Mouse (Mus musculus): ENCODE data around the gene Insl6. TPM values are rescaled to one million over a fixed set of nuclear protein-coding genes. Genes with fewer than 3 reads are reported as not detected.

Gene Insl6
- 6.2 and 7.5 TPM in 2 replicates for total RNA-seq (2017)

GRCm38 (mm10) chr19:29325053-29325851 is at the start of gene Insl6:
Gene Insl6 (minus strand): TSS chr19:29325356.
- ATAC-seq (ENCODE audit: extremely low read depth, insufficient number of reproducible peaks, low FRiP score, poor library complexity, severe bottlenecking): peak; percentile 66

GRCm38 (mm10) chr19:29374947-29375346 is 49.8 kb upstream of the Insl6 start:
- no peak for ATAC-seq (ENCODE audit: extremely low read depth, insufficient number of reproducible peaks, low FRiP score, poor library complexity, severe bottlenecking)

GRCm38 (mm10) chr19:29373438-29373837 is 48.3 kb upstream of the Insl6 start:
- ATAC-seq (ENCODE audit: extremely low read depth, insufficient number of reproducible peaks, low FRiP score, poor library complexity, severe bottlenecking): no peak

GRCm38 (mm10) chr19:29372621-29373020 is 47.5 kb upstream of the Insl6 start:
- no peak for ATAC-seq (ENCODE audit: extremely low read depth, insufficient number of reproducible peaks, low FRiP score, poor library complexity, severe bottlenecking)

- ATAC-seq (ENCODE audit: extremely low read depth, insufficient number of reproducible peaks, low FRiP score, poor library complexity, severe bottlenecking): no peak
These were observed 47.0 kb upstream of the Insl6 start for GRCm38 (mm10) chr19:29372138-29372537.

- no peak for ATAC-seq (ENCODE audit: extremely low read depth, insufficient number of reproducible peaks, low FRiP score, poor library complexity, severe bottlenecking)
These were observed 46.3 kb upstream of the Insl6 start for GRCm38 (mm10) chr19:29371284-29372081.

GRCm38 (mm10) chr19:29370545-29371283 is 45.6 kb upstream of the Insl6 start:
- ATAC-seq (ENCODE audit: extremely low read depth, insufficient number of reproducible peaks, low FRiP score, poor library complexity, severe bottlenecking): no peak

GRCm38 (mm10) chr19:29370112-29370511 is 45.0 kb upstream of the Insl6 start:
- no peak for ATAC-seq (ENCODE audit: extremely low read depth, insufficient number of reproducible peaks, low FRiP score, poor library complexity, severe bottlenecking)

GRCm38 (mm10) chr19:29368671-29369309 is 43.6 kb upstream of the Insl6 start:
- no peak for ATAC-seq (ENCODE audit: extremely low read depth, insufficient number of reproducible peaks, low FRiP score, poor library complexity, severe bottlenecking)

GRCm38 (mm10) chr19:29368041-29368440 is 42.9 kb upstream of the Insl6 start:
- no peak for ATAC-seq (ENCODE audit: extremely low read depth, insufficient number of reproducible peaks, low FRiP score, poor library complexity, severe bottlenecking)

- ATAC-seq (ENCODE audit: extremely low read depth, insufficient number of reproducible peaks, low FRiP score, poor library complexity, severe bottlenecking): peak; percentile 83
These were observed 41.9 kb upstream of the Insl6 start, which contains the start of the genes Plgrkt and Cd274 for GRCm38 (mm10) chr19:29366969-29367622. Gene Plgrkt (minus strand): TSS chr19:29367390. Gene Cd274 (plus strand): TSS chr19:29367455.

- ATAC-seq (ENCODE audit: extremely low read depth, insufficient number of reproducible peaks, low FRiP score, poor library complexity, severe bottlenecking): no peak
These were observed 41.2 kb upstream of the Insl6 start for GRCm38 (mm10) chr19:29366226-29366968.

- no peak for ATAC-seq (ENCODE audit: extremely low read depth, insufficient number of reproducible peaks, low FRiP score, poor library complexity, severe bottlenecking)
These were observed 39.9 kb upstream of the Insl6 start for GRCm38 (mm10) chr19:29365105-29365504.

GRCm38 (mm10) chr19:29364076-29364475 is 38.9 kb upstream of the Insl6 start:
- ATAC-seq (ENCODE audit: extremely low read depth, insufficient number of reproducible peaks, low FRiP score, poor library complexity, severe bottlenecking): peak; percentile 55

GRCm38 (mm10) chr19:29363557-29363956 is 38.4 kb upstream of the Insl6 start:
- no peak for ATAC-seq (ENCODE audit: extremely low read depth, insufficient number of reproducible peaks, low FRiP score, poor library complexity, severe bottlenecking)

GRCm38 (mm10) chr19:29362173-29362930 is 37.2 kb upstream of the Insl6 start:
- no peak for ATAC-seq (ENCODE audit: extremely low read depth, insufficient number of reproducible peaks, low FRiP score, poor library complexity, severe bottlenecking)
